Mouse (Mus musculus): ENCODE measurements around the gene Fbn1.

DNA sequence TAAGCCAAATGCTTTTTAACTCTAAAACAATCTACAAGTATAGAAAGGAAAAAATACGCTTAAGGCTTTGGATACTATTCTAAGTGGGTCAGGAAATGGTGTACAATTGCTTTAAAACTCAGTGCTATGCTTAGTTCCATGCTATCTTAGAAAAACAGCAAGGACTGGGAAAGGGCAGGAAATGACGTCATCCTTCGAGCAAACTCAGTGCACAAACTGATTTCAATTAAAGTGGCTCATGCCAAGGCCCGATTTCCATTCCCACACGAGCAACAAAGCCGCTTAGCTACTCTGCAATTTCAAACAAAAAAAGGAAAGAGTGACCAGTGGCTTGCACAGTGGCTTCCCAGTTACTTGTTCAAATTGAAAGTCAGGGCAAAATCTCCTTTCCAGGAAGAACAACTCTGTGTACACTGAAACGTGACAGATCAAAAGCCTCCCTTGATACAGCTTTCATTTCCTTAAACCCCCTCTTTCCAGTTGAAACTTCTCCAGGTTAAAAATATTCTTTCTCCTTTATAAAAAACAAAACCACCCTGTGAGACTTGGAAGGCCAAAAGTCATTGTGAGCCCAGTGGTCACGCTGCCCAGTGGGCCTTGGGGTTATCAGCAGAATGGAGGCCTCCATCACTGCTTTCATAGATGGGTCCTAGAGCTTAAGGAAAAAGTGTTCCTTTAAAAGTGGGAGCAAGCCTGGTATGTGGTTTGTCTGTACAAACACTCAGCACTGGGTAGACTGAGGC, 37.1 kb downstream of the Fbn1 start:
- TF ChIP-seq SIN3A (IDR thresholded peaks at IDR 0.05; ENCODE audit: low read length), result no peak
- TF ChIP-seq POLR2A (IDR thresholded peaks at IDR 0.05; ENCODE audit: low read depth, low read length), result no peak
